Mouse (Mus musculus) cerebellum, adult 8-10 months (tissue): ENCODE measurements around the gene Fat1.
"Not testable (repeated sequence)": the region's sequence is repeated elsewhere in the genome, so short reads cannot be mapped to it uniquely, and the experiment has no call there.

Experiments used
- DNase-seq: peaks from one replicate; pipeline ENCODE4 v3.0.0; 2022

Gene Fat1

DNA sequence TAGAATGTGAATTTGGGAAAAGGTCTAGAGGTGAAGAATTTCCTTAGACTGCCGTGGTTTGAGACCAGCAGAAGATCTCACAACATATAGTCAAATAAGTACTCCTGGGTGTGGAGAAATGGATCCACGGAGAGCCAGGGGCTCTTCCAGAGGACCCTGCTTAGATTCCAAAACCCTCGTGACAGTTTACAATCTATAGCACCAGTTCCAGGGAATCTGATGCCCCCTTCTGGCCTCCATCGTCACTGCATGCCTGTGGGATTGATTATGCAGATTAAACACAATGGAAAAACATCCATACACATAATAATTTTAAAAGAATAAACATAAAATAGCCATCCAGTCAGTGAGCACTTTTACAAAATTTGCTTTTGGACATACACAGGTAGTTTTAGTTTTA lies 75.4 kb downstream of the Fat1 start:
- peak; percentile 68 for DNase-seq

DNA sequence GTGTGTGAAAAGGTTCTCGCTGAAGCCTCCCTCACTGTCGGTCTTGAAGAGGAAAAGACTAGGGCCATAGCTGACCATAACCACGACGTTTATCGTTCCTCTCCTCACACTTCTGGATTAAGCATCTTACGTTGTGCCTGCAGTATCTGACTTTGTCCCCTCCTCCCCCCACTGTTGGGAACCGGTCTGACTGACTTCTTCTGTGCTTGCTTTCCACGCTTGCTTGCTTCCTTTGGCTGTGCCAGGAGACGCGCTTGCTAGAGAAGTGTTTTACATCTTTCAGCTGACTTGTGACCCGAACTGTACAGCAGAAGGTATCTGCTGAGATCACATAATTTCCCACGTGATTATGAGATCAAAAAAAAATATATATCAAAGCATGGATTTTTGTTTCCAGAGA lies 76.5 kb downstream of the Fat1 start:
- no peak for DNase-seq

DNA sequence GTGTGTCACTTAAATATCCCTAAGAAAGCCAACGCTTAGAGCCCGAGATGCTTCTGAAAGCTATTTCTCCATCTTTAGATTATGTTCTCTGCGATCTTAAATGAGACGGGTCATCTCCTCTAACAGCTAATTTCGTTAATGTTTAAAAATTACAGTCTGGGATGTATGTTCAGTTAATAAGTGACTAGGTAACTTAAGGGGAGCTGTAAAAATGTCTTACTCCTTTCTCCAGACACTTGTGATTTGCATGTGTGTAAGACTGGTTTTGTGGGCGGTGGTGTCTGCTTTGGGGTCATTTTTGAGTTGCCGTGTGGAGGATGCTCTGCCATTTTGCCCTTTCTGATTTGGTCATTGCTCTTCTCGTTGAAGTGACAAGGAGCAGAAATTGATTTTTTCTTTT lies 78.6 kb downstream of the Fat1 start:
- no peak for DNase-seq

DNA sequence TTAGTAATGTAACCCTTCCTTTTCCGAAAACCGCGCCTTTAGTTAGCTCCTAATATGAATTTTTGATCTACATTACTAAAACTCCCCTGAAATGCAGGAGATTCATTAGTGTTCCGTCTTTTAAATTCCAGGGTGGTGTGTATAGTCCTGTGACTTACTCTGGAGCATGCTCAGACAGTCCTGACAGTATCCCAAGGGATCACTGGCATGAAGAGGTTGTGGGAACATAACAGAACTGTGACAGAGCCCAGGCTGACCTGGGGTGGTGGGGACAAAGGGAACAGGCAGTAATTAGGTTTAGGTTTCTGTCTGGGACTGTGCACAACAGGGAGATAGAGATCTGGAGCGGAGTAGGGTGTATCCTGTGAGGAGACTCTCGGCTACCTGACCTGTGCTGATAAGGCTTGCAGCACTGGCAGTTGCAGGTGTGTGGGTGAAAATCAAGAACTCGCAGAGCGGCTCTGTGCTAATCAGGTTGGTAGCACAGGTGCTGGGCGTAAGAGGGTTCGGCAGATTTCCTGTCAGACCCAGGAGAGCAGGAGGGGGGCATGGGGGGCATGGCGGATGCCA lies 79.3 kb downstream of the Fat1 start:
- no peak for DNase-seq

DNA sequence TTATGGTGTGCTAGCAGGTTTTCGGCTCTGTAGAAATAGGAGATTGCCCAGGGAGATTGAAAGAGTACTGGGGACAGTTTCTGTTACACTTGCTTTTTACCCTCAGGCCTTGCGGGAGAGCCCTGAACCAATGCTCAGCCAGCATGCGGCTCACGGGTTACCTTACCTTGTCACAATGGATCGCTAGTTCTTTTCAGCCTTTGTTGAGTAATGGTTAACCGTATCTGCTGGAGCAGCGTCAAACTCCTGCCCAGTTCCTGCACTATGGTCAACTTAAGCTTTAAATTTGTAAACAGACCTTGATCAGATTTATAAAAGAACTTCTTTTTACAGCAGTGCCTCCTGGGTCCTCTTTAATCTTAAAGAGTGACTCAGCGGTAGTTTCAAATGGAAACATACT lies 80.6 kb downstream of the Fat1 start:
- no peak for DNase-seq

DNA sequence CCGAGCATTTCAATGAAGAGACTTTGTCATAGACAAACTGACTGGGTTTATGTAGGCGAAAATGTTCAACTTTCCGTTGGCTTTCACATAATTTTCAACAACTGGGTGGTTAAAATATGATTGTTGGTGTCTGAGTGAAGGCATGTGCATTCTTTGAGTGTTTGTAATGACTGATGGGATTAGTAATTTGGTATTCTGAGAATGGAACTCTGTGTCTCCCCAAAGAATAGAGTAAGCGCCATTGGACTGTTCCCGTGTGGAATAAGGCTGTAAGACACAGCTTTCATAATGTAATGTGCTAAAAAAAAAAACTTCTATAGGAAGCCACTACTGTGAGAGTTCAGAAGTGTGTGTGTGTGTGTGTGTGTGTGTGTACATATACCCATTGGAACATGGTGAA lies 84.0 kb downstream of the Fat1 start:
- no peak for DNase-seq

DNA sequence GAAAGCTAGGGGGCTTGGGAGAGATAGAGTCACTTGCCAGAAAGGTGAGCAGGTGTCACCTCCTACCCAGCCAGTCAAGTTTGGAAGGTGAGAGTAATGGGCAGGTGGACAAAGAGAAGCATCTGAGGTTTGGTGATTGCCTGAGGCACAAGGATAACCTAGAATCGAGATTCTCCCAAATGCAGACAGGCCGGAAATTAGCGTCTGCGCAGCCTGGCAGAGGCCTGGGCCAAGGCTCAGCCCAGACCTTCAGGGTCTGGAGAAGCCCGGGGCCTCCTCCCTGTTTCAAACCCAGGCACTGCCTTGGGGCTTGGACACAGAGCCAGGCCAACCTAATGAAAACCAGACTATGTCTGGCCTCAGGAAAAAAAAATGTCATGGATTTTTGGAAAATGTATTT lies 85.9 kb downstream of the Fat1 start:
- peak; percentile 39 for DNase-seq

DNA sequence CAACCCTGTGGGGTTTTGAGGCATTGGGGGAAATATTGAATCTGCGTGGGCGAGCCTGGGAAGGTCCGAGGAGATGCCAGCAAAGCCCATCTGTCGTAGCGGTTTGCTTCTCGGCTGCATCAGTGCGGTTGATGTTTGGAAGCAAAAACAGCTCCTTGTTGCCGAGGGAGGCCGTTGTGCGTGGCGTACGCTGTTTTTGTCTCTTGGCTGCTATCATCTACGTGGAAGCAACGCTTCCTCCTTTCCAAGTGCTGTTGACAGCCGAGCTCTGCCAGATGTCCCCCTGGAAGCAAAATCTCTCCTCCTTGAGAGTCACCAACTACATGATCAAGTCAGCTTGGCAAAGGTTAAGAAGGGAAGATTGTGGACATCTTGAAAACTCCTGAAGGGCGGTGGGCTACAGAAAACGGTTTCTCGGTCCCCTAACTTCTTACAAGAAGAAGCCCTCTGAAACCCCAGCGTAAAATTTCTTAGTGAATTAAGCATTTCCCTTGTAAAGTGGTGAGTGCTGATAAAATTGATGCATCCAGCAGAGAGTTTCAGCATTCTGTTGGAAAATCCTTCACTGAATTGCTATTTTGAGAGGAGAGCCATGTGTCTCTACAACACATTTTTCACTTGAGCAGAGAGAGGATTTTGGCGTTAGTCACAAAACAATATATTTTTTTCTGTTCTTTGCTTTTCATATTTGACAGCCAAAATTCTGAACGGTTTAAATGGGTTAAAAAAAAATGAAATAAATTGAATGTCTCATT lies 86.8 kb downstream of the Fat1 start:
- DNase-seq = peak; percentile 73

DNA sequence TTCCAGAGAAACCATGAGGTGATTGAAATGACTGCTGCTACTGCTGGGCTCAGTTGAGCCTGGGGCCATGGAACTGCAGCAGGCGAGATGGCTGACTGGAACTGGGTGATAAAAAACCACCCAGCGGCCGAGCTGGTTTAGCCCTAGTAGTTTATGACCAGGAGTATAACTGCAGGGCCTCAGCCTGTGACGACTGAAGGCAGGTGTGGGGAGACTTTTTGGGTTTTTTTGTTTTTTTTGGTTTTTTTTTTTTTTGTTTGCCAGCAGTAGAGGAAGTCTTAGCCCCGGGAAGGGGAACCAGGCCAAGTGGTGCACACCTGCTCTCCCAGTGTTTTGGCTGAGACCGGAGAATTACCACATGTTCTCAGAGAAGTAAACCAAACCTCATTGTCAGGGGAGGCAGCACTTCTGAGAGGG lies 92.8 kb downstream of the Fat1 start:
- DNase-seq = no peak

DNA sequence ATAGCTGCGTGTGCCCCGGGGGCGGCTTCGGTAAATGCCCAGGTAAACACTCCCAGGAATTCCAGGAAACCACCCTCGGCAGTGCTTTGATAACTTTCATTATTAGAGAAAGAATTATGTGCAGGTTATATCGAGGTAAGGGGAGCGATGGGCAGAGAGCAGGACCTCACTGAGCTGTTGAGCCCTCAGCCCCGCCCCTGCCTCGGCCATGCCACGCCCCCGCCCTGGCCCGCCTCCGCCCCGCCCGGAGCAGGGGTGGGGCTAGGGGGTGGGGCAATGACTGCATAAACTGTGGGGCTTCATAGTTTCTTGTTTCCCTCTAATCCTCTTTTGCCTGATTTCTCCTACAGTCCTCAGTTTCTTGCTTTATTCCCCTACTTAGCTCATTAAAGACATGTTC lies 103.1 kb downstream of the Fat1 start:
- no peak for DNase-seq

DNA sequence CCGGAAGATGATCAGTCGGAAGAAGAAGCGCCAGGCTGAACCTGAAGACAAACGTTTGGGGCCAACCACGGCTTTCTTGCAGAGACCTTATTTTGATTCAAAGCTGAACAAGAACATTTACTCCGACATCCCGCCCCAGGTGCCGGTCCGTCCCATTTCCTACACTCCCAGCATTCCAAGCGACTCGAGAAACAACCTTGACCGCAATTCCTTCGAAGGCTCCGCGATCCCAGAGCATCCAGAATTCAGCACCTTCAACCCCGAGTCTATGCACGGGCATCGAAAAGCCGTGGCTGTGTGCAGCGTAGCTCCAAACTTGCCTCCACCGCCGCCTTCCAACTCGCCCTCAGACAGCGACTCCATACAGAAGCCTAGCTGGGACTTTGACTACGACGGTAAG lies 108.9 kb downstream of the Fat1 start:
- no peak for DNase-seq

DNA sequence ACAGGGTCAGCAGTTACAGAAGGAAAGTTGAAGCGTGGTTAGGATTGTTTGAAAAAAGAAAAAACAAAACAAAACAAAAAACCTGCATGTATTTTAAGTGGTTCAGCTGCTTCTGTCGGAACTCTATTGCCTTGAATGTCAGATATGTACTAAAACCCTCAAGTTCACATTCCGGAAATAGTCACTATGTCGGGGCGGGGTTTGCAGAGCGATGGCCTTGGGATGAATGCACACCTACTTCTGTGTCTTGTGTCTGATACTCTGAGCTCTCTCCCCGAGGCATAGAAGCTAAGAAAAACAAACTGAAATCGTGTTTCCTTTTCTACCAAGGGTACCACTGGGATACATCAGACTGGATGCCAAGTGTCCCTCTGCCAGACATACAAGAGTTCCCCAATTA lies 115.2 kb downstream of the Fat1 start:
- no peak for DNase-seq

DNA sequence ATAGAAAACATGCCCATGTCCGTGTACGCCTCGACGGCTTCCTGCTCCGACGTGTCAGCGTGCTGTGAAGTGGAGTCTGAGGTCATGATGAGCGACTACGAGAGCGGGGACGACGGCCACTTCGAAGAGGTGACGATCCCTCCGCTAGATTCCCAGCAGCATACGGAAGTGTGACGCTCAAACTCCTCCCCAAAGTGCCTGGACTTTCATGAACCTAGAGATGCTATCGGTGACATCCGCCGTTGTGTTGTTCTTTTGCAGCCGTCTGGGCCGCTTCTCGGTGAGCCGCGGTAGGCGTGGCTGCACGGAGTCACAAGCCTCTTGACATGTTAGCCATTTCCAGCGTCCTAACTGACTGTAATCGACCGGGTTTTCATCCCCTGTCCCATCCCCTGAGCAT lies 116.0 kb downstream of the Fat1 start:
- DNase-seq = no peak

DNA sequence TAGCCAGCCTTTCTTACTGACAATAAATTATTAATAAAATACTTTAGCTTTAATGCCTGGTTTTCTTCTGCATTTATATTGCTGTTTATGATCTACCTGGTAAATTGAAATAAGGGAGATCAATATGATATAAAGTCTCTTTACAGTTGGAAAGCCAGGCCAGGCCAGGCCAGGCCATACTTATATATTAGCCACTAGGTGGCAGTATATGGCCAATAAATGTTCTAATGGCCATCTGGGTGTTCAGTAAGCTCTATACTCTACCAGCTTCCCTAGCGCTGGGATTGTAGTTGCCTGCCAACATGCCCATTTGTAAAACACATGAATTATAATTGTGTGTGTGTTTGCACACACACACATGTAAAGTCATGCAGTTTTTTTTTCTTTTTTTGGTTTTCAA lies 117.0 kb downstream of the Fat1 start:
- DNase-seq = no peak

DNA sequence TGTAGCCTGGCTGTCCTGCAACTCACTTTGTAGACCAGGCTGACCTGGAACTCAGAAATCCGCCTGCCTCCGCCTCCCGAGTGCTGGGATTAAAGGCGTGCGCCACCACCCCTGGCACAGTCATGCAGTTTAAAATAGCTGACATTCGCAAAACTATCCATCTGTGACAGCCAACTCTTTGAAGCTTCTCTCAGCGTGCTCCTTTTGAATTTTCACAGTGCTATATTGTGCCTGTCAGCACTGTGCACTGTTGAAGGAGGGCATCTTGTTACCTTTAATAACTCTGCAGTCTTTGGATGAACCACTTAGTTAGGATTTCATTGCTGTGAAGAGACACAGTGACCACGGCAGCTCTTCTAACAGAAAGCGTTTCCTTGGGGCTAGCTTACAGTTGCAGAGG lies 117.4 kb downstream of the Fat1 start:
- no peak for DNase-seq

DNA sequence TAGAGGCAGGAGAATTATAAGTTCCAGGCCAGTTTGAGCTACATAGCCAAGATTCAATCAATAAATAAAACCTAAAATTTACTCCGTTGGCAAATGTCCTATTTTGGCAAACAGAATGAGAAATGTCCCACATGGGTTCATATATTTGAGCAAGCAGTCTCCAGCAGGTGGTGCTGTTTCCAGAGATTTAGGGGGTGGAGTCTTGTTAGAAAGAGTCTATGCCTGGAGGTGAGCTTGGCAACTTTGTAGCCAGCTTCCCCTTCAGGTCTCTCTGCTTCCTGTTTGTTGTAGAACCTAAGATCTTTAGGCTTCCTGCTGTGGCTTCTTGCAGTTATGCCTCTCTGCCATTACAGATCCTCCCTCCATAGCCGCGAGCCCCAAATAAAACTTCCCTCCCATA lies 120.3 kb downstream of the Fat1 start:
- no peak for DNase-seq

DNA sequence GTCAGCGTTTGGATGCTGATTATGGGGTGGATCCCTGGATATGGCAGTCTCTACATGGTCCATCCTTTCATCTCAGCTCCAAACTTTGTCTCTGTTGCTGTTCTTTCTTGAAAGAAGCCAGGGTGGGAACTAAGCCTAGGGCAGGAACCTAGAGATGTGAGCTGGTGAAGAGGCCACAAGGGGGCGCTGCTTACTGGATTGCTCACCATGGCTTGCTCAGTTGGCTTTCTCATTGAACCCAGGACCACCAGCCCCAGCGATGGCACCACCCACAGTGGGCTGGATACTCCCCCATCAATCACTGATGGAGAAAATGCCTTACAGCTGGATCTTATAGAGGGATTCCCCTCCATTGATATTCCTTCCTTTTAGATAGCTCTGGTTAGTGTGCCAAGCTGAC lies 121.6 kb downstream of the Fat1 start:
- DNase-seq = no peak

DNA sequence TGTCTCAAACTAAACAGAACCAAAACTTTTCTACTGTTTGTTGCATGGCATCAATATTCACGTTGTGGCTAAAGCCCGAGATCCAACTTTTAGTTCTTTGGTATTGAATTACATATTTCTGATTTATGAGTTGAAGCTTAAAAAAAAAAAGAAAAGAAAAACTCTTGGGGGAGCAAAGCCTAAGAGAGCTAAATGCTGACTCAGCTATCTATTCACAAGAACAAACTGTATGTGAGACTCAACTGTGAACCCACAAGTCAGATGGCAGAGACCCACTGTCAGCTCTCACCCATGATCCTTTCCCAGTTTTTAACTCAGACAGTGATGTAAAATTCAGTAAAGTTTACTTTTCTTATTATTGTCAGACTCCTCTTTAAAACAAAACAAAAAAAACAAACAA lies 124.8 kb downstream of the Fat1 start:
- no peak for DNase-seq

DNA sequence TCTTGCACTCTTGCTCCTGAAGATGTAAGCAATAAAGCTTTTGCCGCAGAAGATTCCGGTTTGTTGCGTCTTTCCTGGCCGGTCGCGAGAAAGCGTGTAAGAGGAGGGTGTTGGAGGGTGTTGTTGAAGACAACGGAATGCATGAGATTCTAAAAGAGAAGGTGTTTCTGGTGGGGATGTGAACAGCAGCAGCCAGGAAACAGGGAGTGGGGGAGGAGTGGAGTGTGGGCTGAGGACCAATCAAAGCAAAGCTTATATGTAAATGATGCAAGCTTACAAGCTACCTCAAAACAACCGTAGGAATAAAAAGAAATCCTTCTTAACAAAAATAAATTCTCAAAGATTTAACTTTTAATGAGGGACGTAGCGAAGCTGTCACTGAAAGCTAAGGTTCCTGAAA lies 127.1 kb downstream of the Fat1 start:
- no peak for DNase-seq

DNA sequence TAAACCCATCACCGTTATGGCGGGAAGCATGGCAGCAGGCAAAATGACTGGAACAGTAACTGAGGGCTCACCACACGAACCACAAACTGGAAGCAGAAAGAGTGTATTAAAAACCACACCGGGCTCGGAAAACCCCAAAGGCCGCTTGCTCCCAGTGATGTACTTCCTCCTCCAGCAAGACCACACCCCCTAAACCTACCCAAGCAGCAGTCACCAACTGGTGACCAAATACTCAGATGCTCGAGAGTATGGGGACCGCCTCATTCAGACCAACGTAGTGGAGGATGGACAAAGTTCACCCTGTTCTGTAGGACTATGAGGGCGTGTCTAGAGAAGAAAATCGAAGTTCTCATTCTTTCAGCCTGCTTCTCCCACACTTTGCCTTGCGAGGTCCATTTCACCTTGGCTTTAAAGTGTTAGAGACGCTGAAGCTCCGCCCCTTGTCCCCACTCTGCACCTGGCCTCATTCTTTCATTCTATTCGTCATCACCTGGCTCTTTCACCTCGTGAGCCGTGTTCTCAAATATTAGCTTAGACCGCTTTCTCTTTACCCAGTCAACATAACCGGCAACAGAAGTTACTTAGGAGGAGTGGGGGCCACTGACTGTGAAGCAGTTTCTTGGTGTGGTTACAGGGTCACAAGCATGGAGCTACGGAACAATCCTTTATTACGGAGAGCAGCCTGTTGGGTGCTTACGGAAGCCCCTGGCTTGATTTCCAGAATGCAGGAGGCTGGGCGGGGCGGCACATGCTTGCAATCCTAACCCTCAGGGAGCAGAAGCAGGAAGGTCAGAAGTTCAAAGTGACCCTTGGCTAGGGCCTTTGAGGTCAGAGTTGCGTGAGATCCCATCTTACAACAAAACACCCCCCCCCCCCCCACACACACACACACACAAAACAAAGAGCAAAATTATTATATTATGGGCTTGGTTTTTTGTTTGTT lies 128.0 kb downstream of the Fat1 start:
- no peak for DNase-seq

DNA sequence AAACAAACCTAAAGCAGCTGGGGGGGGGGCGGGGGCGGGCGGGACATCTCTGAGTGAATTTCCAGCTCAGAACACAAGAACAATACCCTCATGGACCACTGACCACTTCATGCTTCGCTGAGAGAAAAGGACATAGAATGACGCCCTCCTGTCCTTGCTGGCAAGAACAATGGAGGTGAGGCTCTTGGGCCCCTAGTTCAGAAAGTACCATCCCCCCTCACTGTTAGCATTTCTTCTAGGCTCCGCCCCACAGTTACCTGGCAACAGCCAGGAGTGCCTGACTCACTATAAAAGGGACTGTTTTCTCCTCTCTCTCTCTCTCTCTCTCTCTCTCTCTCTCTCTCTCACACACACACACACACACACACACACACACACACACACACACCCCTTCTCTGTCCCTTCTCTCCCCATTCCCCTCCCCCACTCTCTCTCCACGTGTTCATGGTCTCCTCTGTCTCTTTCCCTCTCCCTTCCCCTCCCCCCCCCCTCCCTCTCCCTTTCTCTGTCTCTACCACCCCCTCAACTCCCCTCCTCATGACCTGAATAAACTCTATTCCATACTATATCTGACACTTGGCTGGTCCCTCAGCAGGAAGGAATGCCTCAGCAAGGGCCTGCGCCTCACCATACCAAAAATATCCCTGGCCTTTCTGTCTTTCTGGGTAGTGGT lies 129.1 kb downstream of the Fat1 start:
- no peak for DNase-seq

DNA sequence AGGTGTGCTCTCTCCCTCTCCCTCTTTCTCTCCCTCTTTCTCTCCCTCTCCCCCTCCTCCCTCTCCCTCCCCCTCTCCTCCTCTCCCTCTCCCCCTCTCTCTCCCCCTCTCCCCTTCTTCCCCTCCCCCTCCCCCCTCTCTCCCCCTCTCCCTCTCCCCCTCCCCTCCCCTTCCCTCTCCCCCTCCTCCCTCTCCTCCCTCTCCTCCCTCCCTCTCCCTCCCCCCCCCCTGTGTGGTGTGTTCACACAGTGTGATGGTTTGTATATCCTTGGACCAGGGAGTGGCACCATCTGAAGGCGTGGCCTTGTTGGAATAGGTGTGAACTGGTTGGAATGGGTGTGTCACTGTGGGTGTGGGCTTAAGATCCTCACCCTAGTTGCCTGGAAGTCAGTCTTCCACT lies 130.1 kb downstream of the Fat1 start:
- not testable (repeated sequence) for DNase-seq

DNA sequence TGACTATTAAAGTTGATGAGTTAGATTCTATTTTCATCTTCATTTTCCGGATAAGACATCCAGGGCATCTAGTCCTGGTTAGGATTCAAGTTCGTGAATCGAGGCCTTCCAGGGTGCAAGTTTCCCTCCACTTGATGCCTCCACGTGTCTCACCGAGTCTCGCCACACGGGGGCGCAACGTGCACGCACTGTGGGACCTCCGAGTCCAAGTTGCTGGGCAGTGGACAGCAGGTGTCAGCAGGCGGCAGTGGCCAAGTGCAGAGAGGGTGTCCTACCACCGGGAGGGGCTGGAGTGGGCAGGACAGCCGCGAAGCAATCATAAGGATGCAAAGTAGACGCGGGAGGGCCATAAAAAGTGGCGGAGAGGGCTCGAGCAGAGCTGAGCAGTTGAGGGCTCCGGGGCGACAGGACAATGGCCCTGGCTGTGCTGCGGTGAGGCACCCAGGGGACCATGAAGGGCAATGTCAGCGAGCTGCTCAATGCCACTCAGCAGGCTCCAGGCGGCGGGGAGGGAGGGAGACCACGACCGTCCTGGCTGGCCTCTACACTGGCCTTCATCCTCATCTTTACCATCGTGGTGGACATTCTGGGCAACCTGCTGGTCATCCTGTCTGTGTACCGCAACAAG lies 133.6 kb downstream of the Fat1 start, which contains the start of gene Mtnr1a:
TSS of gene Mtnr1a (plus strand) at position 379 of the 628 bp plus-strand sequence.
- peak; percentile 88 for DNase-seq
